Mouse (Mus musculus): Measurements from ENCODE around the gene Spa17.

Spa17 gene

GRCm38 (mm10) chr9:37556366-37556765 is 57.2 kb downstream of the Spa17 start:
- no peak for DNase-seq

- no peak for DNase-seq
These were observed 58.4 kb downstream of the Spa17 start, which contains the start of gene Siae for GRCm38 (mm10) chr9:37554838-37555748. Gene Siae (plus strand): TSS chr9:37555698.

GRCm38 (mm10) chr9:37554279-37554678 is 59.2 kb downstream of the Spa17 start:
- no peak for DNase-seq
